Mouse (Mus musculus): ENCODE measurements around the gene Ssb. TPM values are rescaled to one million over a fixed set of nuclear protein-coding genes. Genes with fewer than 3 reads are reported as not detected.

Gene Ssb
- polyA plus RNA-seq, 1 experiment from 2014 or later: 426 TPM

DNA sequence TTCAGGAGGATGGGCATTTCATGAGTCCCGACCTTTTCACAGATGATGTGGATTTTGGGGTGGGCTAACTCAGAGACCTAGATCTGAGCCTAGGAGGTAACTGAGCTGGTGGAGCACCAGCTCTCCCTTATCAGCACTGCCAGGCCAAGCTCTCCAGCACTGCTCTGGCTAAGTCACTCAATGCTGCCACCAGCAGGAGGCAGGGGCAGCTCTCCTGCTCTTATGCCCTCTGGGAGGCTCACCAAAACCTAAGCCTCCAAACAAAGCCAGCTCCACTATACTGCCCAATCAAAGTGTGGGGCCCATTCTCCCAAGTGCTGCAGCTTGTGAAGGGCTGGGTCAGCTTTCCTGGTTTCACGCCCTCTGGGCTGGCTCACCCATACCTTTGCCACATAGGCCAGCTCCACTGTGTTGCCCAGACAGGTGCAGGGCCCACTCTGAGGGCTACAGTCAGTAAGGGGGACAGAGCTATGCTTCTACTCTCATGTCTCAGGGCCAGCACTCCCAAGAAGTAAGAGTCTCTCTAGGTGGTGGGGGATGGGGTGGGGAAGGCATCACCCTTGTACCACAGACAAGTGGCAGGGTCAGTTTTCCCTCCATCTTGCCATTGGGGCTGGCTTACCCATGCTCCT, 9.8 kb upstream of the Ssb start:
- H3K4me3 ChIP-seq (ENCODE audit: low read depth, low read length): no peak overlapping the region
- no peak overlapping the region for H3K9ac ChIP-seq (ENCODE audit: low read length)
- no peaks in the 10 kb centered on the region for H3K27me3 ChIP-seq (ENCODE audit: control insufficient read depth, insufficient read depth, low read length)
- DNase-seq (ENCODE audit: low spot score): no peak
- WGBS: 57% methylated on average over 2 of the region's 2 CpGs
- H3K4me1 ChIP-seq (ENCODE audit: control insufficient read depth, insufficient read depth, low read length): no peaks in the 10 kb centered on the region
- no peak overlapping the region for H3K4me2 ChIP-seq (ENCODE audit: low read depth, severe bottlenecking)
- H3K9me3 ChIP-seq (ENCODE audit: control insufficient read depth, low read length): no peaks in the 10 kb centered on the region
- H3K27ac ChIP-seq (replicated peaks; ENCODE audit: low read depth, low read length): no peak overlapping the region
- H3K36me3 ChIP-seq (ENCODE audit: control insufficient read depth, insufficient read depth, low read length): no peaks in the 10 kb centered on the region
- no peak for ATAC-seq (ENCODE audit: insufficient number of reproducible peaks, low FRiP score, low TSS enrichment, low read depth)

DNA sequence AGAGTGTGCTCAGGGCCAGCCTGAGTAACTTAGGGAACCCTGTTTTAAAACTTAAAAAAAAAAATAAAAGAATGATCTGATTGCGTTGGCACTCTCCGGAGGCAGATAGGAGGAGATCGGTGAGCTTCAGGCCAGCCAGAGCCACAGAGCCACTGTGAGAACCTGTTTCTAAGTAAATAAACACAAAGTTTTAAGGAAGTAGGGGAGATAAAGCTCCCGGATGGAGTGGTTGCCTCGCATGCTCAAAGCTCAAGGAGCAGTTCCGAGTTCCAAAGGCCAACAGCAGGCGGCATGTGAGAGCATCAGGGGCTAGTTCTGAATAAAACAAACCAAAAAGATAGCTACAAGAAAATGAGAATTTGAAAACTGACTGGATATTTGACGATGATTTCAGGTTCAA, 5.0 kb upstream of the Ssb start:
- H3K4me1 ChIP-seq (ENCODE audit: control insufficient read depth, insufficient read depth, low read length): no peaks in the 10 kb centered on the region
- no peaks in the 10 kb centered on the region for H3K36me3 ChIP-seq (ENCODE audit: control insufficient read depth, insufficient read depth, low read length)
- WGBS: 60% methylated on average over 8 of the region's 8 CpGs

DNA sequence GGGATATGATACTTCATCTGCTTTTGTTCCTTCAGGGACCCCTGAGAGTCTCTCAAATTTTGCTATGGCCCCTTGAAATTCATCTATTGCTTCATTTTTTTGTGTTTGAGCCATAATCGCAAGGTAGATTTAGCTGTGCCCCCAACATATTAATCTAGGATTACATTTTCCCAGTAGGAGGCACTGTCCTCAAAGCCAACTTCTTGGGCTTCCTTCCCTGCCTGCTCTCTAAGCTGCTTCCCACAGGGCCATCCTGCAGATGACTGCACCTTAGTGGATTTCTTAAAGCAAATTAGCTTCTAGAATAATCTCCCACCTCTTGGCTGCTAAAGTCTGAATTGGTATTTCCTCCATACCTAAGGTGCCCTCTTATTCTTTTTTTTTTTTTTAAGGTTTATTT, 3.5 kb upstream of the Ssb start:
- H3K36me3 ChIP-seq (ENCODE audit: control insufficient read depth, insufficient read depth, low read length): no peaks in the 10 kb centered on the region
- no peaks in the 10 kb centered on the region for H3K4me1 ChIP-seq (ENCODE audit: control insufficient read depth, insufficient read depth, low read length)
- no peak overlapping the region for H3K27ac ChIP-seq (replicated peaks; ENCODE audit: low read depth, low read length)
- H3K4me2 ChIP-seq (ENCODE audit: low read depth, severe bottlenecking): no peak overlapping the region
- no peak for ATAC-seq (ENCODE audit: insufficient number of reproducible peaks, low FRiP score, low TSS enrichment, low read depth)
- H3K9ac ChIP-seq (ENCODE audit: low read length): no peak overlapping the region
- no peaks in the 10 kb centered on the region for H3K9me3 ChIP-seq (ENCODE audit: control insufficient read depth, low read length)
- no peak for DNase-seq (ENCODE audit: low spot score)
- WGBS: 79% methylated on average over 1 of the region's 1 CpGs
- no peak overlapping the region for H3K4me3 ChIP-seq (ENCODE audit: low read depth, low read length)
- H3K27me3 ChIP-seq (ENCODE audit: control insufficient read depth, insufficient read depth, low read length): no peaks in the 10 kb centered on the region

More for the DNA sequence above, 5.0 kb upstream of the Ssb start:
- Histone ChIP-seq H3K9me3 (ENCODE audit: control insufficient read depth, low read length) (no peaks in the 10 kb centered on the region), H3K4me2 (ENCODE audit: low read depth, severe bottlenecking) (no peak overlapping the region), H3K9ac (ENCODE audit: low read length) (no peak overlapping the region), H3K27me3 (ENCODE audit: control insufficient read depth, insufficient read depth, low read length) (no peaks in the 10 kb centered on the region), H3K4me3 (ENCODE audit: low read depth, low read length) (no peak overlapping the region), H3K27ac (replicated peaks; ENCODE audit: low read depth, low read length) (no peak overlapping the region)
- ATAC-seq (ENCODE audit: insufficient number of reproducible peaks, low FRiP score, low TSS enrichment, low read depth): no peak
- DNase-seq (ENCODE audit: low spot score): no peak

DNA sequence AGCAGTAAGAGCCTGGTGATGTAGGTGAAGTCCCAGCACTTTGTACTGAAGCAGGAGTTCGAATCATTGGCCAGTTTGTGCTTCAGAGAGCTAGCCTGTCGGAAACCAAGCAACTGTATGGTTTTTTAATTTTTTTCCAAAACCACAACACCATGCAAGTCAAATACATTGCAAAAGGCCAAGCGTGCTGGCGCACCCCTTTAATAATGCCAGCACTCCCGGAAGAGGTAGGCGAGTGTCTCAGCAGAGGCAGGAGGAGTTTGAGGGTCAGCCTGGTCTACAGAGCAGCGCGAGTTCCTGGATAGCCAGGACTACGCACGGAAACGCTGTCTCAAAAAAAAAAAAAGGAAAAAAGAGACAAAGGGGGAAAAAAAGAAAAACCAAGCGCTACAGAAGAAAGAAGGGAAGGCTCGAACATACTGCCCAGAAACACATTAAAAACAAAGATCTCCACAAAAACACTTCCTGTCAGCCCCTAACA, 350 bp upstream of the Ssb start:
- Histone ChIP-seq H3K27ac (replicated peaks; ENCODE audit: low read depth, low read length) (no peak overlapping the region), H3K36me3 (ENCODE audit: control insufficient read depth, insufficient read depth, low read length) (peaks cover 2% of the 10 kb centered on the region; the same call in 1 of the 2 replicates), H3K4me2 (ENCODE audit: low read depth, severe bottlenecking) (peak overlapping the region; percentile 46), H3K4me3 (ENCODE audit: low read depth, low read length) (peak overlapping the region; percentile 96), H3K9ac (ENCODE audit: low read length) (peak overlapping the region; percentile 98), H3K9me3 (ENCODE audit: control insufficient read depth, low read length) (no peaks in the 10 kb centered on the region), H3K4me1 (ENCODE audit: control insufficient read depth, insufficient read depth, low read length) (no peaks in the 10 kb centered on the region), H3K27me3 (ENCODE audit: control insufficient read depth, insufficient read depth, low read length) (no peaks in the 10 kb centered on the region)
- WGBS: 11% methylated on average over 13 of the region's 13 CpGs
- ATAC-seq (ENCODE audit: insufficient number of reproducible peaks, low FRiP score, low TSS enrichment, low read depth): peak; percentile 36; the same call in 1 of the 2 replicates
- DNase-seq (ENCODE audit: low spot score): peak; percentile 46

DNA sequence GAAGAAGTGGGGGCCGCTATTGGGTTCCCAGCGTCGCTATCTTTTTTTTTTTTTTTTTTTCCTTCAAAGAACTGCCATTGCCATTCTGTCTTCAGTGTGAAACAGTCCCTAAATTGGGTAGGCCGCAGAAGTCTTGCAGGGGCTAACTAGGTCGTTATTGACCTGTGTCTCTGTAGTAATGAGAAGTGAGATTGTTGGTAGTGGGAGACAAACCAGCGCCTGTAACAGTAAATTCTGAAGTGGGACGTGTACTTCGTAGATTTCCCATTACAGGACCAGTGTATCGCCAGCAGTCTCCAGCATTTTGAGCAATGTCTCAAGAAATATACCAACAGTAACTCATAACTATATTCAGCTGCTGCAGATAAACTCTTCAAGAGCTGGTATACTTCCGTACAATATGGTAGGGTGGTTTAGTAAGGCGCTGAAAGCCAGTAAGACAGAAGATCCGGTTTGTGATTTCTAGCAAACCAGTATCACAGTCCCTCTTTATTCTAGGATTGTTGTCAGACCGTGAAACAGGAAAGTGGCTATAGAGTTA, 825 bp downstream of the Ssb start:
- Histone ChIP-seq H3K27ac (replicated peaks; ENCODE audit: low read depth, low read length) (peak overlapping the region; percentile 79), H3K27me3 (ENCODE audit: control insufficient read depth, insufficient read depth, low read length) (no peaks in the 10 kb centered on the region), H3K4me1 (ENCODE audit: control insufficient read depth, insufficient read depth, low read length) (no peaks in the 10 kb centered on the region), H3K36me3 (ENCODE audit: control insufficient read depth, insufficient read depth, low read length) (peaks cover 5% of the 10 kb centered on the region), H3K4me3 (ENCODE audit: low read depth, low read length) (peak overlapping the region; percentile 96), H3K9me3 (ENCODE audit: control insufficient read depth, low read length) (no peaks in the 10 kb centered on the region), H3K9ac (ENCODE audit: low read length) (peak overlapping the region; percentile 98), H3K4me2 (ENCODE audit: low read depth, severe bottlenecking) (peak overlapping the region; percentile 59)
- 4% methylated on average over 13 of the region's 13 CpGs for WGBS
- ATAC-seq (ENCODE audit: insufficient number of reproducible peaks, low FRiP score, low TSS enrichment, low read depth) (no peak), DNase-seq (ENCODE audit: low spot score) (no peak)

- no peak overlapping the region for H3K4me2 ChIP-seq (ENCODE audit: low read depth, severe bottlenecking)
- no peaks in the 10 kb centered on the region for H3K27me3 ChIP-seq (ENCODE audit: control insufficient read depth, insufficient read depth, low read length)
- no peak overlapping the region for H3K9ac ChIP-seq (ENCODE audit: low read length)
- 79% methylated on average over 2 of the region's 2 CpGs for WGBS
- no peaks in the 10 kb centered on the region for H3K9me3 ChIP-seq (ENCODE audit: control insufficient read depth, low read length)
- no peak for DNase-seq (ENCODE audit: low spot score)
- no peaks in the 10 kb centered on the region; the same call in 1 of the 2 replicates for H3K36me3 ChIP-seq (ENCODE audit: control insufficient read depth, insufficient read depth, low read length)
- no peak overlapping the region for H3K27ac ChIP-seq (replicated peaks; ENCODE audit: low read depth, low read length)
- H3K4me1 ChIP-seq (ENCODE audit: control insufficient read depth, insufficient read depth, low read length): no peaks in the 10 kb centered on the region
- no peak for ATAC-seq (ENCODE audit: insufficient number of reproducible peaks, low FRiP score, low TSS enrichment, low read depth)
- H3K4me3 ChIP-seq (ENCODE audit: low read depth, low read length): no peak overlapping the region
Measured at GRCm38 (mm10) chr2:69883990-69884391, 22.6 kb downstream of the Ssb start.

DNA sequence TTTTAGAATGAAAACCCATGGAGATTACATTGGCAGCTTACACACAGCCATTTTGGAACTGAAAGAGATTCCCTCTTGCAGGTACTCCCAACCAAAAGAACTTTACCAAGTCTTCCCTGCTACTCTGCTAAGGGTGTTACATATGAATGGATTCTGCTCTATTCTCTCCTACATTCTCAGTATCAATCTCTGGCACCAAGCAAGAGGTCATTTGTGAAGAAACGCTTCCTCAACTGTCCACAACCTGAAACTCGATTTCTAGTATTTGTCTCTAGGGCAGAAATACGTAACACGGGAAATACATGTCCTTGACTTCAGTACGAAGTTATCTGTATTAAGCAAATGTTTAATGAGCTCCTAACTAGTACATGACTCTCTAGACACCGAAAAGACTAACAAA, 23.2 kb downstream of the Ssb start:
- DNase-seq (ENCODE audit: low spot score) (no peak), ATAC-seq (ENCODE audit: insufficient number of reproducible peaks, low FRiP score, low TSS enrichment, low read depth) (no peak)
- H3K9me3 ChIP-seq (ENCODE audit: control insufficient read depth, low read length): no peaks in the 10 kb centered on the region
- peak overlapping the region; percentile 64 for H3K4me2 ChIP-seq (ENCODE audit: low read depth, severe bottlenecking)
- no peaks in the 10 kb centered on the region for H3K4me1 ChIP-seq (ENCODE audit: control insufficient read depth, insufficient read depth, low read length)
- H3K27me3 ChIP-seq (ENCODE audit: control insufficient read depth, insufficient read depth, low read length): no peaks in the 10 kb centered on the region
- peak overlapping the region; percentile 55; the same call in 1 of the 2 replicates for H3K4me3 ChIP-seq (ENCODE audit: low read depth, low read length)
- H3K27ac ChIP-seq (replicated peaks; ENCODE audit: low read depth, low read length): no peak overlapping the region
- H3K9ac ChIP-seq (ENCODE audit: low read length): no peak overlapping the region
- no peaks in the 10 kb centered on the region; the same call in 1 of the 2 replicates for H3K36me3 ChIP-seq (ENCODE audit: control insufficient read depth, insufficient read depth, low read length)
- 60% methylated on average over 6 of the region's 6 CpGs for WGBS

GRCm38 (mm10) chr2:69885050-69885449, 23.7 kb downstream of the Ssb start:
- no peak for DNase-seq (ENCODE audit: low spot score)
- no peak for ATAC-seq (ENCODE audit: insufficient number of reproducible peaks, low FRiP score, low TSS enrichment, low read depth)
- Histone ChIP-seq H3K9me3 (ENCODE audit: control insufficient read depth, low read length) (no peaks in the 10 kb centered on the region), H3K4me1 (ENCODE audit: control insufficient read depth, insufficient read depth, low read length) (no peaks in the 10 kb centered on the region), H3K27ac (replicated peaks; ENCODE audit: low read depth, low read length) (0 out of 2 replicates have a peak overlapping the region, but pooled peaks have one; percentile 9), H3K4me3 (ENCODE audit: low read depth, low read length) (peak overlapping the region; percentile 55), H3K9ac (ENCODE audit: low read length) (peak overlapping the region; percentile 77), H3K4me2 (ENCODE audit: low read depth, severe bottlenecking) (peak overlapping the region; percentile 64), H3K36me3 (ENCODE audit: control insufficient read depth, insufficient read depth, low read length) (no peaks in the 10 kb centered on the region; the same call in 1 of the 2 replicates), H3K27me3 (ENCODE audit: control insufficient read depth, insufficient read depth, low read length) (no peaks in the 10 kb centered on the region)
- WGBS: 6% methylated on average over 12 of the region's 12 CpGs
